Mouse (Mus musculus) MEL (cell line): ENCODE measurements at regions not wholly inside any gene's neighbourhood (a gene's known extent, or its start where the extent isn't known, plus 50 kb on each side); places are given as distances from the start of the nearest gene placed in this dataset.

ENCODE experiments used
- CTCF ChIP-seq, 3 experiments: IDR thresholded peaks in 2 of 3; conservative IDR thresholded peaks in 1 of 3; 2 replicates each; pipeline ENCODE4 v1.5.1; 2011 to 2012; ENCODE audit warnings: low read length in 3 of 3, low read depth in 2 of 3, mild to moderate bottlenecking in 2 of 3, improper control_type of control experiment in 1 of 3, inconsistent platforms in 1 of 3, mixed read lengths in 1 of 3, moderate library complexity in 1 of 3; ENCODE audit not compliant: control insufficient read depth in 1 of 3, insufficient read depth in 1 of 3, poor library complexity in 1 of 3, severe bottlenecking in 1 of 3
- E2F4 ChIP-seq: IDR thresholded peaks from 2 replicates; pipeline ENCODE4 v1.6.1; 2011; ENCODE audit warnings: low read depth, low read length, improper control_type of control experiment, borderline replicate concordance
- GATA1 ChIP-seq: IDR thresholded peaks from 2 replicates; pipeline ENCODE4 v1.6.1; 2011; ENCODE audit warnings: low read depth, low read length, improper control_type of control experiment
- JUND ChIP-seq: IDR thresholded peaks from 2 replicates; pipeline ENCODE4 v1.6.1; 2011; ENCODE audit warnings: low read depth, mild to moderate bottlenecking, improper control_type of control experiment, low read length
- MAFK ChIP-seq: IDR thresholded peaks from 2 replicates; pipeline ENCODE4 v1.6.1; 2011; ENCODE audit warnings: low read depth, mild to moderate bottlenecking, low read length, improper control_type of control experiment, borderline replicate concordance
- MAX ChIP-seq: IDR thresholded peaks from 2 replicates; pipeline ENCODE4 v1.6.1; 2011; ENCODE audit warnings: low read length, improper control_type of control experiment
- MYB ChIP-seq: IDR thresholded peaks from 2 replicates; pipeline ENCODE4 v1.6.1; 2011; ENCODE audit warnings: mild to moderate bottlenecking, low read depth, low read length, improper control_type of control experiment
- MYC ChIP-seq: IDR thresholded peaks from 2 replicates; pipeline ENCODE4 v1.6.1; 2011; ENCODE audit warnings: low read depth, mild to moderate bottlenecking, low read length, improper control_type of control experiment, moderate library complexity
- NELFE ChIP-seq: IDR thresholded peaks from 2 replicates; pipeline ENCODE4 v1.6.1; 2011; ENCODE audit warnings: low read depth, low read length, improper control_type of control experiment
- POLR2A ChIP-seq, 2 experiments: IDR thresholded peaks; 2 replicates each; pipeline ENCODE4 v1.6.1; 2011 to 2012; ENCODE audit warnings: low read length in 2 of 2, mild to moderate bottlenecking in 2 of 2, control low read depth in 1 of 2, improper control_type of control experiment in 1 of 2, low read depth in 1 of 2, moderate library complexity in 1 of 2; ENCODE audit not compliant: control insufficient read depth in 1 of 2, insufficient read depth in 1 of 2, poor library complexity in 1 of 2
- POLR2AphosphoS2 ChIP-seq: IDR thresholded peaks from 2 replicates; pipeline ENCODE4 v1.6.1; 2011; ENCODE audit warnings: low read length, improper control_type of control experiment
- SMC3 ChIP-seq: IDR thresholded peaks from 2 replicates; pipeline ENCODE4 v1.6.1; 2011; ENCODE audit warnings: low read depth, low read length, improper control_type of control experiment
- TBP ChIP-seq: IDR thresholded peaks from 2 replicates; pipeline ENCODE4 v1.8.0; 2011; ENCODE audit warnings: low read depth, low read length, improper control_type of control experiment

DNA sequence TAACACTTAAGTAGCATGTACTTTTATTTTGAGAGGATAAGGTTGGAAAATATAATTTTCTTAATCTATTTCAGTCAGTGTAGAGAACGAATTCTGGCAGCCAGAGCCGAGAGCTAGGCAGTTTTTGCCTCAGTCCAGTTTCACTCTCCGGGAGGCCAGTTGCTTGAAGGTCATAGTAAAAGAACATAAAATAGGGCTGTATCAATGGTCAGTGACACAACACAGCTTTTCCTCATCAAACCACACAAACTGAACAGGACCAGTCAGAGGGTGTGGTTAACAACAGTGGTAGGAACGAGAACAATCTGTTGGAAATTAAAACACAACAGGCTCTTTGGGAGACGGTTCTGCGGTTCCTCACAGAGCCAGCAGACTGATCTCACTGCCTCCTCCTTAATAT, 105.9 kb upstream of the Ipo5 start:
- TF ChIP-seq CTCF (IDR thresholded peaks at IDR 0.05 in 2 of 3, conservative IDR thresholded peaks at IDR 0.05 in 1 of 3; ENCODE audit: control insufficient read depth in 1 of 3, insufficient read depth in 1 of 3, low read depth in 2 of 3, low read length in 3 of 3, poor library complexity in 1 of 3, severe bottlenecking in 1 of 3) (no peak), E2F4 (no peak), POLR2AphosphoS2 (no peak), MAX (no peak), POLR2A (IDR thresholded peaks at IDR 0.05; ENCODE audit: control insufficient read depth in 1 of 2, insufficient read depth in 1 of 2, low read depth in 1 of 2, low read length in 2 of 2, poor library complexity in 1 of 2) (no peak), MYB (no peak), GATA1 (no peak), NELFE (no peak), TBP (no peak), JUND (no peak), MYC (no peak), SMC3 (no peak), MAFK (no peak)
